Mouse (Mus musculus): ENCODE results near the gene Gm13272. TPM values are rescaled to one million over a fixed set of nuclear protein-coding genes. Genes with fewer than 3 reads are reported as not detected.
"Not testable (repeated sequence)": the region's sequence is repeated elsewhere in the genome, so short reads cannot be mapped to it uniquely, and the experiment has no call there.

Gene Gm13272
- polyA plus RNA-seq, 1 experiment from 2014 or later = not detected

DNA sequence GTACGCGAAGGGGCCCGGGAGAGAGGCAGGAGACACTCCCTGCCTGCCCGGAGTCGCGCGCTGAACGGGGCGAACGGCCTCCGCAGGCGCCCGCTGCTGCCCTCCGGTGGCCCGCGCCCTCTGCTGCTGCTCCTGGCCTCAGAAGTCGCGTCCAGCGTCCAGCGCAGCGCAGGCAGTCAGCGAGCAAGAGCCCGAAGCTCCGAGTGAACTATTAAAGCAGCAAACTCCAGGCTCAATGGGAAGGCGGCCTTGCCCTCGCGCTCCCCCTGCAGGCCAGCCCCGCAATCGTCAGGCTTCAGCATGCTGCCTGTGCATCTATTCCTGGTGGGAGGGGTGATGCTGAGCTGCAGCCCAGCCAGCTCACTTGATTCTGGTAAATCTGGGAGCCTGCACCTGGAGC lies 23.3 kb downstream of the Gm13272 start, which contains the start of gene Gm13287:
Gene Gm13287 (plus strand): TSS at position 301 of the 400 bp plus-strand sequence.
- H3K9ac ChIP-seq (ENCODE audit: low read depth, low read length); H3K4me1 ChIP-seq (ENCODE audit: control insufficient read depth, insufficient read depth, low read length); H3K27ac ChIP-seq (ENCODE audit: low read length); H3K4me2 ChIP-seq (ENCODE audit: low read length); H3K27me3 ChIP-seq (ENCODE audit: control insufficient read depth, insufficient read depth, low read depth, low read length); ATAC-seq; H3K4me3 ChIP-seq (ENCODE audit: low read depth, low read length); H3K36me3 ChIP-seq (ENCODE audit: control insufficient read depth, insufficient read depth, low read length); H3K9me3 ChIP-seq (replicated peaks; ENCODE audit: control insufficient read depth, low read length, poor library complexity, severe bottlenecking): not testable (repeated sequence)
- WGBS = no CpG with 5 or more reads among the region's 29 CpGs

DNA sequence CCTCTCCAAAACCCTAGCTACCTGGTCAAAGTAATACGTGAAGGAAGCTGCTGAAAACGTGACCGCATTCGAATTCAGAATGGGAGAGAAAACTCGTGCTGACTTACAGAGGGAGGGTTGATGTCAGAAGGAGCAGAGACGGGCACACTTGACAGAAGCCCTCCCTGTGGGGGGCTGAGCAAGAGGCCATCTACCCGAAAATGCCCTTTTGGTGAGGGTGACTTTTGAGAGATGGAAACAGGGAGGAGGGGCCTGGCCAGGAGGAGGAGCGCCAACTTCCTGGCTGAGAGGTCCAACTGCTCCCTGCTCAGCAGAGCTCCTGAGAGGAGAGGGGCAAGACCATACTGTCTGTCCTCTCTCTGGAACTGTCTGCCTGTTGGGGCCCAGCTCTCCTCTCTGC lies 25.6 kb downstream of the Gm13272 start, which contains the start of gene Gm13288:
Gene Gm13288 (plus strand): TSS at position 301 of the 400 bp plus-strand sequence.
- WGBS = no CpG with 5 or more reads among the region's 8 CpGs
- peak within 1 kb of the TSS; percentile 24; the same call in 1 of the 2 replicates for H3K4me3 ChIP-seq (ENCODE audit: low read depth, low read length)

DNA sequence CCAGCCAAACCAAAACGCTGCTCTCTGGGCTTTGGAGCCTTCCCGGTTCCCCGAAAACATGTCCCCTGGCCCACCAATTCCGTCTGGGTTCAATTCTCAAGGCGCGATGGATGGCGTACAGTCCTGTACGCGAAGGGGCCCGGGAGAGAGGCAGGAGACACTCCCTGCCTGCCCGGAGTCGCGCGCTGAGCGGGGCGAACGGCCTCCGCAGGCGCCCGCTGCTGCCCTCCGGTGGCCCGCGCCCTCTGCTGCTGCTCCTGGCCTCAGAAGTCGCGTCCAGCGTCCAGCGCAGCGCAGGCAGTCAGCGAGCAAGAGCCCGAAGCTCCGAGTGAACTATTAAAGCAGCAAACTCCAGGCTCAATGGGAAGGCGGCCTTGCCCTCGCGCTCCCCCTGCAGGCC lies 26.1 kb downstream of the Gm13272 start:
- ATAC-seq; H3K9me3 ChIP-seq (replicated peaks; ENCODE audit: control insufficient read depth, low read length, poor library complexity, severe bottlenecking); H3K9ac ChIP-seq (ENCODE audit: low read depth, low read length); H3K4me1 ChIP-seq (ENCODE audit: control insufficient read depth, insufficient read depth, low read length); H3K36me3 ChIP-seq (ENCODE audit: control insufficient read depth, insufficient read depth, low read length); H3K27me3 ChIP-seq (ENCODE audit: control insufficient read depth, insufficient read depth, low read depth, low read length); H3K27ac ChIP-seq (ENCODE audit: low read length): not testable (repeated sequence)
- Histone ChIP-seq H3K4me3 (ENCODE audit: low read depth, low read length) (peak overlapping the region; percentile 24; the same call in 1 of the 2 replicates), H3K4me2 (ENCODE audit: low read length) (peak overlapping the region; percentile 45)
- WGBS = no CpG with 5 or more reads among the region's 34 CpGs

More for the DNA sequence above, 25.6 kb downstream of the Gm13272 start, which contains the start of gene Gm13288:
- not testable (repeated sequence) for H3K9ac ChIP-seq (ENCODE audit: low read depth, low read length); H3K4me1 ChIP-seq (ENCODE audit: control insufficient read depth, insufficient read depth, low read length); H3K27ac ChIP-seq (ENCODE audit: low read length); H3K36me3 ChIP-seq (ENCODE audit: control insufficient read depth, insufficient read depth, low read length); H3K27me3 ChIP-seq (ENCODE audit: control insufficient read depth, insufficient read depth, low read depth, low read length); H3K9me3 ChIP-seq (replicated peaks; ENCODE audit: control insufficient read depth, low read length, poor library complexity, severe bottlenecking); ATAC-seq
- H3K4me2 ChIP-seq (ENCODE audit: low read length) = peak within 1 kb of the TSS; percentile 45

DNA sequence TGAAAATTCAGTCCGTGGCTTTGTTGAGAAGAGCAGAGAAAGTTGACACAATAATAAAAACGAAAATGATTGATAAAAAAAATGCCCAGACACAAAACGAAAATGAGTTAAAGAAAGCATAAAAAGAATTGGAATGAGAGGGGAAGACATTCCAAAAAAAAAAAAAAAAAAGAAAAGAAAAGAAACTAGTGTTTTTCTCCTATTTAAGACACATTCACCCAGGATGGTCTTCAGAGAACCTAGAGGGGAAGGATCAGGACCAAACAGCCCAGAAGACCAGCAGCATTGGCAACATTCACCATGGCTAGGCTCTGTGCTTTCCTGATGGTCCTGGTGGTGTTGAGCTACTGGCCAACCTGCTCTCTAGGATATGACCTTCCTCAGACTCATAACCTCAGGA lies 36.3 kb downstream of the Gm13272 start, which contains the start of gene Ifna7:
Gene Ifna7 (plus strand): TSS at position 301 of the 400 bp plus-strand sequence.
- WGBS = 62% methylated on average over 3 of the region's 3 CpGs
- Histone ChIP-seq H3K9me3 (replicated peaks; ENCODE audit: control insufficient read depth, low read length, poor library complexity, severe bottlenecking) (no peaks in the 10 kb centered on the region), H3K36me3 (ENCODE audit: control insufficient read depth, insufficient read depth, low read length) (no peaks in the 10 kb centered on the region), H3K27me3 (ENCODE audit: control insufficient read depth, insufficient read depth, low read depth, low read length) (no peaks in the 10 kb centered on the region), H3K4me1 (ENCODE audit: control insufficient read depth, insufficient read depth, low read length) (no peaks in the 10 kb centered on the region), H3K4me2 (ENCODE audit: low read length) (no peak within 1 kb of the TSS), H3K4me3 (ENCODE audit: low read depth, low read length) (no peak within 1 kb of the TSS), H3K9ac (ENCODE audit: low read depth, low read length) (no peak within 1 kb of the TSS), H3K27ac (ENCODE audit: low read length) (no peak within 1 kb of the TSS)
- no peak for ATAC-seq

DNA sequence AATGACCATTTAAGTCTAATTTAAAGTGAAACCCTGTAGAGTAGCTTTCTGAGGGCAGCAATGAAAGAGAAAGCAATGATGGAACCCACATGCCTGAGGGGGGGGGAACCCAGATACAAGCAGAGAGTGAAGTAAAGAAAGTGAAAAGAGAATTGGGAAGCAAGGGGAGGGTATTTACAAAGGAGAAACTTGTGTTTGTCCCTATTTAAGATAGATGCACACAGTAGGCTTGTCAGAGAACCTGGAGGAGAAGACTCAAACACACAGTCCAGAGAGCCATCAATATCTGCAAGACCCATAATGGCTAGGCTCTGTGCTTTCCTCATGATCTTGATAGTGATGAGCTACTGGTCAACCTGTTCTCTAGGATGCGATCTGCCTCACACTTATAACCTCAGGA lies 40.0 kb downstream of the Gm13272 start, which contains the start of gene Ifna11:
Gene Ifna11 (plus strand): TSS at position 301 of the 400 bp plus-strand sequence.
- H3K27me3 ChIP-seq (ENCODE audit: control insufficient read depth, insufficient read depth, low read depth, low read length) = no peaks in the 10 kb centered on the region
- H3K36me3 ChIP-seq (ENCODE audit: control insufficient read depth, insufficient read depth, low read length) = no peaks in the 10 kb centered on the region
- H3K4me1 ChIP-seq (ENCODE audit: control insufficient read depth, insufficient read depth, low read length) = no peaks in the 10 kb centered on the region
- H3K4me2 ChIP-seq (ENCODE audit: low read length) = no peak within 1 kb of the TSS
- H3K9me3 ChIP-seq (replicated peaks; ENCODE audit: control insufficient read depth, low read length, poor library complexity, severe bottlenecking) = no peaks in the 10 kb centered on the region
- 100% methylated on average over 1 of the region's 1 CpGs for WGBS
- ATAC-seq = no peak
- no peak within 1 kb of the TSS for H3K9ac ChIP-seq (ENCODE audit: low read depth, low read length)
- H3K27ac ChIP-seq (ENCODE audit: low read length) = no peak within 1 kb of the TSS
- H3K4me3 ChIP-seq (ENCODE audit: low read depth, low read length) = no peak within 1 kb of the TSS

DNA sequence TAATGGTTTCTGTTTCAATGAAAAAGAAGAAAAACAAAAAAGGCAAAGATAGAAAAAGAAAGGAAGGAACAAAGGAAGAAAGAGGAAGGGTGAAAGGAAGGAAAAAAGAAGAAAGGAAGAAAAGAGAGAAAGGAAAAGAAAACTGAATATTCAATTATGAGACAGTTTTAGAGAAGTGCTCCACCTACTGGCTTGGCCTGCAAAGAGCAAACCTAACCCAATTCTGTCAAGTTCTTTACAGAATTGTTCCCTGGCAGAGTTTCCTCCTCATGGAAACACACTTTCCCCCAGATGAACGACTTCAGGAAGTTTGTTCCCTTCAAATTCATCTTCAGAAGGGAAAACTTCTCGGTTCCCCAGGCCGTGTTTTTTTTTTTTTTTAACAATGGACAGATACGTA lies 43.3 kb downstream of the Gm13272 start:
- H3K4me2 ChIP-seq (ENCODE audit: low read length) = no peak overlapping the region
- no peak for ATAC-seq
- H3K9me3 ChIP-seq (replicated peaks; ENCODE audit: control insufficient read depth, low read length, poor library complexity, severe bottlenecking) = no peaks in the 10 kb centered on the region
- no peaks in the 10 kb centered on the region for H3K27me3 ChIP-seq (ENCODE audit: control insufficient read depth, insufficient read depth, low read depth, low read length)
- 25% methylated on average over 4 of the region's 4 CpGs for WGBS
- H3K27ac ChIP-seq (ENCODE audit: low read length) = no peak overlapping the region
- no peak overlapping the region for H3K9ac ChIP-seq (ENCODE audit: low read depth, low read length)
- H3K4me1 ChIP-seq (ENCODE audit: control insufficient read depth, insufficient read depth, low read length) = no peaks in the 10 kb centered on the region
- no peak overlapping the region for H3K4me3 ChIP-seq (ENCODE audit: low read depth, low read length)
- H3K36me3 ChIP-seq (ENCODE audit: control insufficient read depth, insufficient read depth, low read length) = no peaks in the 10 kb centered on the region

DNA sequence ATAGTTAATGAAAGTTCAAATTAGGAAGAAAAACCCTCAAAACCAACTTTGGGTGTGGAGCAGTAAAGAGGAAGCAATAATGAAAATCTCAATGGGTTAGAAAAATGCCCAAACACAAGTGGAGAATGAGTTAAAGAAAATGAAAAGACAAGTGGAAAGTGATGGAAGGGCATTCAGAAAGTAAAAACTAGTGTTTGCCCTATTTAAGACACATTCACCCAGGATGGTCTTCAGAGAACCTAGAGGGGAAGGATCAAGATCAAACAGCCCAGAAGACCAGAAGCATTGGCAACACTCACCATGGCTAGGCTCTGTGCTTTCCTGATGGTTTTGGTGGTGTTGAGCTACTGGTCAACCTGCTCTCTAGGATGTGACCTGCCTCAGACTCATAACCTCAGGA lies 47.5 kb downstream of the Gm13272 start, which contains the start of gene Ifna6:
Gene Ifna6 (plus strand): TSS at position 301 of the 400 bp plus-strand sequence.
- not testable (repeated sequence) for H3K27ac ChIP-seq (ENCODE audit: low read length); H3K4me1 ChIP-seq (ENCODE audit: control insufficient read depth, insufficient read depth, low read length); H3K27me3 ChIP-seq (ENCODE audit: control insufficient read depth, insufficient read depth, low read depth, low read length); H3K9ac ChIP-seq (ENCODE audit: low read depth, low read length); H3K4me2 ChIP-seq (ENCODE audit: low read length); H3K36me3 ChIP-seq (ENCODE audit: control insufficient read depth, insufficient read depth, low read length); ATAC-seq; H3K9me3 ChIP-seq (replicated peaks; ENCODE audit: control insufficient read depth, low read length, poor library complexity, severe bottlenecking); H3K4me3 ChIP-seq (ENCODE audit: low read depth, low read length)

Other genes with a start within 250 kb of the Gm13272 start
- not detected in 2 replicates for gene Ifna15, start 221.6 kb upstream of the Gm13272 start, polyA plus RNA-seq (2015; fragmentation: Nextera tagmentation; extraction: Ambion mirVana)
- gene Ifna14, start 208.1 kb upstream of the Gm13272 start, polyA plus RNA-seq (2015; fragmentation: Nextera tagmentation; extraction: Ambion mirVana) = not detected in 2 replicates
- gene Ifna9, start 187.5 kb upstream of the Gm13272 start, polyA plus RNA-seq (2015; fragmentation: Nextera tagmentation; extraction: Ambion mirVana) = not detected in 2 replicates
- gene Ifna12, start 176.5 kb upstream of the Gm13272 start, polyA plus RNA-seq (2015; fragmentation: Nextera tagmentation; extraction: Ambion mirVana) = not detected in 2 replicates
- gene C87499, start 145.4 kb upstream of the Gm13272 start, polyA plus RNA-seq (2015; fragmentation: Nextera tagmentation; extraction: Ambion mirVana) = not detected in 2 replicates
- gene Ifna13, start 135.4 kb upstream of the Gm13272 start, polyA plus RNA-seq (2015; fragmentation: Nextera tagmentation; extraction: Ambion mirVana) = not detected in 2 replicates
- gene Ifna16, start 102.9 kb upstream of the Gm13272 start, polyA plus RNA-seq (2015; fragmentation: Nextera tagmentation; extraction: Ambion mirVana) = not detected in 2 replicates
- not detected in 2 replicates for gene Ifna2, start 95.9 kb upstream of the Gm13272 start, polyA plus RNA-seq (2015; fragmentation: Nextera tagmentation; extraction: Ambion mirVana)
- gene Ifnab, start 88.5 kb upstream of the Gm13272 start, polyA plus RNA-seq (2015; fragmentation: Nextera tagmentation; extraction: Ambion mirVana) = not detected in 2 replicates
- 1.3 and 1.7 TPM in 2 replicates for gene Gm26566, start 58.0 kb upstream of the Gm13272 start, polyA plus RNA-seq (2015; fragmentation: Nextera tagmentation; extraction: Ambion mirVana)
- gene Klhl9, start 57.4 kb upstream of the Gm13272 start, polyA plus RNA-seq (2015; fragmentation: Nextera tagmentation; extraction: Ambion mirVana) = 115 and 125 TPM in 2 replicates
- gene Gm13271, start 25.0 kb upstream of the Gm13272 start, polyA plus RNA-seq (2015; fragmentation: Nextera tagmentation; extraction: Ambion mirVana) = not detected in 2 replicates
- not detected in 2 replicates for gene Gm13283, start 19.7 kb upstream of the Gm13272 start, polyA plus RNA-seq (2015; fragmentation: Nextera tagmentation; extraction: Ambion mirVana)
- not detected in 2 replicates for gene Gm13290, start 6.0 kb upstream of the Gm13272 start, polyA plus RNA-seq (2015; fragmentation: Nextera tagmentation; extraction: Ambion mirVana)
- gene Gm13289, start 2.9 kb upstream of the Gm13272 start, polyA plus RNA-seq (2015; fragmentation: Nextera tagmentation; extraction: Ambion mirVana) = not detected in 2 replicates
- gene Ifnz, start 2.3 kb downstream of the Gm13272 start, polyA plus RNA-seq (2015; fragmentation: Nextera tagmentation; extraction: Ambion mirVana) = not detected in 2 replicates
- not detected in 2 replicates for gene Gm13276, start 5.9 kb downstream of the Gm13272 start, polyA plus RNA-seq (2015; fragmentation: Nextera tagmentation; extraction: Ambion mirVana)
- not detected in 2 replicates for gene Gm13277, start 8.8 kb downstream of the Gm13272 start, polyA plus RNA-seq (2015; fragmentation: Nextera tagmentation; extraction: Ambion mirVana)
- gene Gm13278, start 11.7 kb downstream of the Gm13272 start, polyA plus RNA-seq (2015; fragmentation: Nextera tagmentation; extraction: Ambion mirVana) = not detected in 2 replicates
- not detected in 2 replicates for gene Gm13275, start 14.6 kb downstream of the Gm13272 start, polyA plus RNA-seq (2015; fragmentation: Nextera tagmentation; extraction: Ambion mirVana)
- gene Gm13279, start 17.5 kb downstream of the Gm13272 start, polyA plus RNA-seq (2015; fragmentation: Nextera tagmentation; extraction: Ambion mirVana) = not detected in 2 replicates
- gene Gm13285, start 19.8 kb downstream of the Gm13272 start, polyA plus RNA-seq (2015; fragmentation: Nextera tagmentation; extraction: Ambion mirVana) = not detected in 2 replicates
- not detected in 2 replicates for gene Gm13287, start 23.4 kb downstream of the Gm13272 start, polyA plus RNA-seq (2015; fragmentation: Nextera tagmentation; extraction: Ambion mirVana)
- gene Gm13288, start 25.7 kb downstream of the Gm13272 start, polyA plus RNA-seq (2015; fragmentation: Nextera tagmentation; extraction: Ambion mirVana) = not detected in 2 replicates
- gene Ifna7, start 36.4 kb downstream of the Gm13272 start, polyA plus RNA-seq (2015; fragmentation: Nextera tagmentation; extraction: Ambion mirVana) = not detected in 2 replicates
- not detected in 2 replicates for gene Ifna11, start 40.1 kb downstream of the Gm13272 start, polyA plus RNA-seq (2015; fragmentation: Nextera tagmentation; extraction: Ambion mirVana)
- not detected in 2 replicates for gene Ifna6, start 47.6 kb downstream of the Gm13272 start, polyA plus RNA-seq (2015; fragmentation: Nextera tagmentation; extraction: Ambion mirVana)
- gene Ifna5, start 55.7 kb downstream of the Gm13272 start, polyA plus RNA-seq (2015; fragmentation: Nextera tagmentation; extraction: Ambion mirVana) = not detected in 2 replicates
- gene Ifna4, start 62.0 kb downstream of the Gm13272 start, polyA plus RNA-seq (2015; fragmentation: Nextera tagmentation; extraction: Ambion mirVana) = not detected in 2 replicates
- gene Ifna1, start 70.2 kb downstream of the Gm13272 start, polyA plus RNA-seq (2015; fragmentation: Nextera tagmentation; extraction: Ambion mirVana) = not detected in 2 replicates
- not detected in 2 replicates for gene Ifne, start 100.4 kb downstream of the Gm13272 start, polyA plus RNA-seq (2015; fragmentation: Nextera tagmentation; extraction: Ambion mirVana)

Measured in midbrain, embryonic 16.5 days (tissue).